Mouse (Mus musculus) urinary bladder, postnatal 25 days (tissue): ENCODE measurements around the gene Dennd1a.

Source experiments
- DNase-seq: peaks from one replicate; pipeline ENCODE4 v3.0.0; 2022; ENCODE audit warnings: low spot score

Dennd1a gene

DNA sequence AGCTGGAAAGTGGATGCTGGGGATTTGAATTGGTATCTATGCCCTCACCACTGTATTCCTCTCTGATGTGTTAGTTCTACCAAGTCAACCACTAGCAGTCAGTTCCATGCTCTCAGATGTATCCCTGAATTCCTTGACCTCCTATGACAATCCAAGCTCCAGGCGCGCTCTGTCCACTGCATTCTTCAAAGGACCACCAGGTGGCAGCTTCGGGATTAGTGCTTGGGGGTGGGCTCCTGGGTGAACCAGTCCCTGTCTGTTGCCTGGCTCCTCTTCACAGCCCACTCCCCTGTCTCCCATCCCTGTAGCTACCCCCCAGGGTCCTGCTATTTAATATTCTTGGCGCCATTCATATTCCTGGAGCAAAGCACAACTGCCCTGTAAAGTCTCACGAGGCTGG lies 512.6 kb downstream of the Dennd1a start:
- DNase-seq = no peak

DNA sequence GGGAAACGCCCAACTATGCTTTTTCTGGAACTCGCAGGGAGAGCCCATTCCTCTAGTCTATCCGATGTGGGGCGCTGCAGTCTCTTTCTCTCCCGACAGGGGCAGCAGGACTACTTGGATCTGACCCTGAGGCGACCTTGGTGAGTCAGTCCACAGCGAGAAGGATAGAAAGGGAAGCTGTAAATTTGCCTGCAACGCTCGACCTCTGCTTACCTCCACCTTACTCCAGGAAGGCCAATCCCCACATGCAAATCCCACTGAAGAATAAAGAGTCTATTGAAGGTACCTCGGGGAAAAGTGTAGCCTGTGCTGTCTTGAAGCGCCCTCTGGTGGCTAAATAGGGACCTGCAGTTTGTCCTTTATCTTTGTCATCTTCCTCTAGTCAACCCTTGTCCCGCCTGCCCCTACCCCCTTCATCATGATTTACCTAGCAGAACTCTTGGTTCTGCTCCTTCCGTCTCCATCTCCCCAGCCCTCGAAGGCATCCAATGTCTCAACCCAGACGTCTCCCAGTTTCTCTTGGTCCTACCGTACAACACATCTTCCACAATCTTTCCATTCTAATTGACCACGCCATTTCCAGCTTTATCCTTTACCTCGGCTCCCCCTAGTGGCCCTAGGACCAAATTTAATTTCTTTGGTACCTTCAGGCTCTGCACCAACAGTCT lies 515.4 kb downstream of the Dennd1a start:
- DNase-seq = peak; percentile 79

DNA sequence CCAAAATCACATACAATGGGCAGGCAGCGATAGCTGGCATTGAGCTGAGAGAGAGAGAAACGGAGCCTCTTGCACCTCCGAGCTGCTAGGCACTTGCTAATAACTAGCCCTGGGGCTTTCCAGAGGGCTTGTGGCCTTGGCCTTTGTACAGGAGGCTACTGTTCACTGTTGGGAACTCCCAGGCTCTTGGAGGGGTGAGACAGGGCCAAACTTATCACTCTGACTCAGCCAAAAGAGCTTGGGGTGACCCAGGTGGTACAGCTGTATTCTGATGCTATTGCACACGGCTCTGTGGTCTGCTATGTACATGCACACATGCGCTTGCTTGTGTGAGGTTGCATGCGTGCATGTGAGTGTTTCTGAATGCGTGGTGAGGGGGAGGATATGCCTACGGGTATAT lies 517.4 kb downstream of the Dennd1a start:
- DNase-seq = no peak

DNA sequence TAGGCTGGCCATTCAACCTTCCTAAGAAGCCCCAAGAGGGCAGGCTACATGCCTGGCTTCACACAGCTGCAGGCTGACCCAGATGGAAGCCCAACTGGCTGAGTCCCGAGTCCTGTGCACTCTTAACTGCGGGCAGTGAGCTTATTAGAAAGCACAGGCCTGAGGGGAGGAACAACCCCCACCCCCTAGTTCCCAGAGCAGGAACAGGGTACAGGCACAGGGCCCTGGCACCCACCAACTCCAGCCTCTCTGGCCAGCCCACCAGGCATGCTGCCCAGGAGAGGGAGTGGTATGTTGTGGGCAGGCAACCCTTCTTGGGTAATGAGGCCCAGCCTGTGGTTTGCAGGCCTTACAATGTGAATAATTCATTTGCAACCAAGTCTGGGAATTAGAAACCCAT lies 518.3 kb downstream of the Dennd1a start:
- DNase-seq = no peak

DNA sequence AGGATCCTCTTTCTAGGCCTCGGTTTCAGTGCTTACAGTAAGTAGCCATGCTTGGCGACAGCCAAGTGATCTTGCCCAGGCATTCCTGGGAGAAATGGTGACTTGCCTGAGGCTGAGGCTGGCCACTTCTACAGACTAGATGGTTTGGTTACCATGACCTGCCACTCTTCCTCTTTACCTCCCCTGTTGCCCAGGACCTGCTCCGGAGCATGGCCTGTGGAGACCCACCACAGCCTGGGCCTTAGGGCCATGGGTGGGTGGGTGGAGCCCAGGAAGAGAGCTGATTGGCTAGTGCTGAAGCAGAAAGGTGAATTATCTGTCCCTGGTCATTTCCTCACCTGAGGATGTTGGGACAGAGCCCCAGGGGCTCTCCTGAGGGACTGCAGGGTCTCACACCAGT lies 519.5 kb downstream of the Dennd1a start:
- no peak for DNase-seq

DNA sequence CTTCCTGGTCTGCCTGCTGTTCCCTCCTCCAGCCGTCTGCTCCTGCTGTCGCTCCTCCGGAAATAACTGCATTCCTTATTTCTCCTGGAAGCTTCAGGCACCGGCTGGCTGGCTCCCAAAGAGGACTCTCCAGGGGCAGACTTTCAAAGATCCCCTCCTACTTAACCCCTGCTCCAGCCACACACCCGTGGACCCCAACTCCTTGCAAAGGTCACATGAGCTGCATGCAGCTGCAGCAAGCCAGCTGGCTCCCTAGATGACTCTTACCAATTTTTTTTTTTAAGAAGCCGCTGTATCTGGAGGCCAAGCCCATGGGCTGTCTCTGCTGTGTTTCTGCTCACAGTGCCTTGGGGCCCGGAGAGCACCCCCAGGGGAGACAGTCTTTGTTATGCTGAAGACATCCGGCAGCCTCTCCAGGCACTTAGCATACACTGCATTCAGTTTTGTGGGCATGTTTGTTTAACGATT lies 520.1 kb downstream of the Dennd1a start:
- no peak for DNase-seq

DNA sequence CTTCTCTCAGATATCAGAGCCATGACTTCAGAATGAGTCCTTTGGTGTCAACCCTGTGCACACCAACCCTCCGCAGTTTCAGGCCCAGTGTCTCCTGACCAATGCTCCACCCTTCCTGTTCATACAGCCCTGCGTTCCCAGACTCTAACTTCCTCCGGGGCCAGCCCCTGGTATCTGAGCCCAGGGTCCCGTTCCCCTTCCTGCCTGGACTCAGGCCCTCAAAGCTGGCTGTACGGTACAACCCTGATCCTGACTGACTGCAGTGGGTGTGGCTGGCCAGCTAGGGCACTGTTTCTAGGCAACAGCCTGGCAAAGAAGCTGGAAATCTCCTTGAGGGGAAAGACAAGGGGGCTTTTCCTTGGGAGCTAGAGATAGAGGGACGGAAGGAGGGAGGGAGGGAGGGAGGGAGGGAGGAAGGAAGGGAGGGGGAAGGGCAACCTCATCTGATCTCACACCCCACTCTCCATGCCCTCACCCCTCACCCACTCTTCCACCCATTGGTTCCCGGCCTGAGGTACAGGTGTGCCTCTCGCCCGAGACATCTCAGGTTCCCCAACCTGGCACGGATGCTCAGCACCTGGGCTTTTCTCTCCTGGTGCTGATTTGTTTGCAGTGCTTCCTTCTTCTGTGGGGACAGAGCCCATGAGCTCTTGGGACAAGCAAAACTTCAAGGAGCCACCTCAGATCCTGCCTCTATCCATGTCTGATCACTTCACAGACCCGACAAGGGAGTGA lies 521.0 kb downstream of the Dennd1a start:
- DNase-seq = no peak

DNA sequence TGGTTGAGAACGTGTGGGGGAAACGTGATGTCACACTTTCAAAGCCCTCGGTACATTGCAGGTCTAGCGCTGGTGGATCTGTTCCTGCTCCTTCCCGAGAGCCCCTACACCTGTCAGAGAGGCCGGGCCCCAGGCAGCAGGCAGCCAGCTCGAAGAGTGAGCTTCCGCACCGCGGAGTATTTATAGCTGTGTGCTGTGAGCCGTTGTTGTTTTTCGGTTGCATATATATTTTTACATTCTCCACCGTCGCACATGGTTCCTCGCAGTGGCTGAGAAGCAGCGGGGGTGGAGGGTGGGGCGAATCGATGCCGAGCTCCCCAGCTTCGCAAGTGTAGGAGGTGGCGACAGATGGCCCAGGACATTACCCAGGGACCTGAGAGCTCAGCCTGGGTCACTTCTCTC lies 522.1 kb downstream of the Dennd1a start:
- no peak for DNase-seq

DNA sequence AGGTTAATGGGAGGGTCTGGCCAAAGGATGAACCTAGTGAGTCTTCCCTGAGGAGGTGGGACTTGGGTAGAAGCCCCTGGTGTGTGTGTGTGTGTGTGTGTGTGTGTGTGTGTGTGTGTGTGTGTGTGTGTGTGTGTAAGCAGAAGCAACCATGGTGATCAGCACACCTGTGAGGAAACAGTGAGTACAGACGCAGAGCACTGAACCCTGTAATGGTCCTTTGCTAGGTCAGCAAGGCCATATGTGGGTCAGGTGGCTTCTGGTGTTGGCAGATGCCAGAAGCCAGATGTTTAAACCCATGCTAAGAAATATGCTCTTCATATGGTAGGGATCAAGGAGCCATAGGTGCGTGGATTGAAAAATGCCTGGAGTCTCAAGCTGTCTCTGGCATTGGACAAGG lies 522.7 kb downstream of the Dennd1a start:
- DNase-seq = no peak

DNA sequence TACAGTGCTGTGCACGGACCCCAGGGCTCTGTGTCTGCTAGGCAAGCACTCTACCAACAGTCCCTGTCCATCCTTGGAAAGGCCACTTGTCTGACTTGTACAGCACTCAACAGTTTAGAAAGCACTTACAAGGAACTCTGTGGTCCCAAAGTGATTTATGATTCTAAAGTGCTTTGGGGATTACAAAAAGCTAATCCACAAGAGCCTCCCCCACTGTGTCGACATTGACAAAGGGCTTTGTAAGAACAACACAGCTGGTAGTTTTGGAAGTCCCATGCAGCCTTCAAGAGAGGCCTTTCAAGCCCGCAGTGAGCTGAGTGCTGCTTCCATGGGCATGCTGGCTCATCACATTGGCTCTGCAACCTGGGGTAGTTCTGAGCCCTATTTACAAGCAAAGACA lies 523.6 kb downstream of the Dennd1a start:
- DNase-seq = no peak

DNA sequence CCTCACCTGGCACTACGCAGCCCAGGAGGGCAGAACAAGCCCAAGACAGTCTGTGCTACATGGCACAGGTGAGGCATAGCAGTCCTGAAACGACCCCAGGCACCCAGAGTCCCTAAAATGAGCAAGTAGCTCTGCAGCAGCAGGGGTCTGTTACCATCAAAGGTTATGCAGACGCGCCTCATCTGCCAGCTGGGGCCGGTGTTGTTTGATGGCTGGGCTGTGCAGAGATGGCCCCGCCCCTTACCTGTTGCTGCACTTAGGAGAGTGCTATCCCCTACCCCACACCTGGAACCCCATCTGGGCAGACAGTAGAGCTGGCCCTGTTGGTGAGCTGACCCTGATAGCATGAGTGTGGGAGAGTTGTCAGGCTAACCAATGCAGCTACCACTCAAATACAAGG lies 526.6 kb downstream of the Dennd1a start:
- no peak for DNase-seq

DNA sequence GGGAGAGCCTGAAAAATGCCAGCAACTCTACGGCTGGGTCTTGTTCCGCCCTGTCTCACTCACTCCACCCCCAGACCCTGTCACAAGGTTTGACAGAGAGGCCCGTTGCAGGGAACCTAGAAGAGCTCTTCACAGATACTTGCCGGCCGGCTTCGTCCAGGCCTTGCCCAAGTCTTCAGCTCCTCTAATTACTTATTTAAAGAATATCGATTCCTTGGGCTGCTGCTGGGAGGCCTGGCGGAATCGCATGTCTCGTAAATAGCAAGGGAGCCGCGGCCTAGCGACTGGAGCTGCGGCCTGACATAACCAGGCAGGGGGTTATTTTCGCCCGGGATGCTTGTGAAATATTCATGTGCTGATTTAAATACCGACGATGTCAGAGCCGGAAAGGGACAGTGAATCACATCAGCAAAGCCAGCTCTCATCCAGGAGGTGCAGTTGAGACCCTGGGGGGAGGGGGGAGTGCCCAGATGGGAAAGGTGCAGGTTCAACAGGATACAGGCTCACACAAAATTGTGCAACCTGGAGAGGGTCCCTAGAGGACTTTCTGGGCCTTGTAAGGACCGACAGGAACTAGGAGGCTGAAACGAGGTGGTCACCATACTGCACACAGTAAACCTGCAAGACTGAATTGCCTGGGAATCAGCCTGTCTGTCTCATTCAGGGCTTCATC lies 528.7 kb downstream of the Dennd1a start:
- DNase-seq = no peak

DNA sequence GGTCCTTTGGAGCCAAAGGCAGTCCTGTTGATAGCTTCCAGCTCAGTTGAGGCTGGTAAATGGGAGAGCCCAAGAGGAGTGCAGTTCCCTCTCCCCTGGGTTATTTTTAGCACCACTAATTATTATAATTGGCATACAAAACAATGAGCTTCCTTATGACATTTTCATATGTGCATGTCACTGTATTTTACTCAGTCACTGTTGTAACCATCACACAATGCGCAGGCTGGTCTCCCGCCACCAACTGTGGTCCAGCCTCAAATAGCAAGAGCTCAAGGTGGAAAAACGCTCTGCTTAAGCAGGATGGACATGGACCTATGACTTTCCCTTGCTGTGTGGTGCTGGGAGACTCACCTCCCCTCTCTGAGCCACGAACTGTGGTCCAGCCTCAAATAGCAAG lies 529.4 kb downstream of the Dennd1a start:
- DNase-seq = no peak

DNA sequence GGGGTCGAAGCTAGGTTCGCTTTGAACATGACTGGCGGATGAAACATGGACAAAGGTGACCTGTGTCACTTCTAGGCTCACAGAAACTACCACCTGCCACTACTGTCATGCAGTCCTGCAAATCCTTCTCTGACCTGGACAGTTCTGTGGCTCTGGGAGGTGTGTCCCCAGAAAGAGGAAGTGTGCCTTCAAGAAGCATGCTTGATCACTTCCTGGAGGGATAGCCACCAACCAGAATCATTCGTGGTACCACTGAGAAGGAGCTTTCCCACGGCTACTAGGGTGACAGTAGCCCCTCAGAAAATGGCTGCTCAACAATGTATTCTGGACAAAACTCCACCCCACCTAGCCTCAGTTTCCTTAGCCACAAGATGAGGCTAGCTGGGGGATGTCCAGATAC lies 530.2 kb downstream of the Dennd1a start:
- DNase-seq = no peak

DNA sequence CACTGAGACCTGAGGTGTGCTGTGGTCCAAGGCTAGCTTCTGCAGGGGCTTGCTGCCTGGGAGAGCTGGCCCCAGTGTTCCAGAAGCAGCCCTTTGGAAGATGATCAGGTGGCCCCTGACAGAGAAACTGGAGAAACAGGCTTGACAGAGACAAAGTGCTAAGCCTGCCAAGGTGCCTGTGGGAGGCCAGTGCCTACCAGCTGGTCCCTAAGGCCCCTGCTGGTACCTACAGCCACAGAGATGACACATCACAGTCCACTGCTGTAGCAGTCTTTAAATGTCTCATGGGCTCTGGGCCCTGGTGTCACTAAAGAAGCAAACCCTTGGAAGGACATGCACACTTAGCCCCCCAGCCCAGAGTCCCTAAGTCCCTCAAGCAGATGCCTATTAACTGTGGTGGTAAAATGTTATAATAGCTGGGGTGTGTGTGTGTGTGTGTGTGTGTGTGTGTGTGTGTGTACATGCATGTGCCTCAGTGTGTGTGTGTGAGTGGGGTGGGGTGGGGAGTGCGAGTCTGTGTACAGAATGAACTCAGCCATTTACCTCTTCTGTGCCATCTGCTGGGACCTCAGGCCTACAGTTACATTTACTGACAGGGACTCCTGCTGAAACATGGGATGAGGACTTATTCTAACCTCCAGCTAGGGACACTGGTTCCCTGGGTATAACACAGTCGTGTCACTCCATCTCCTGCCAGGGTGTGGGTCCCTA lies 530.8 kb downstream of the Dennd1a start:
- DNase-seq = no peak

DNA sequence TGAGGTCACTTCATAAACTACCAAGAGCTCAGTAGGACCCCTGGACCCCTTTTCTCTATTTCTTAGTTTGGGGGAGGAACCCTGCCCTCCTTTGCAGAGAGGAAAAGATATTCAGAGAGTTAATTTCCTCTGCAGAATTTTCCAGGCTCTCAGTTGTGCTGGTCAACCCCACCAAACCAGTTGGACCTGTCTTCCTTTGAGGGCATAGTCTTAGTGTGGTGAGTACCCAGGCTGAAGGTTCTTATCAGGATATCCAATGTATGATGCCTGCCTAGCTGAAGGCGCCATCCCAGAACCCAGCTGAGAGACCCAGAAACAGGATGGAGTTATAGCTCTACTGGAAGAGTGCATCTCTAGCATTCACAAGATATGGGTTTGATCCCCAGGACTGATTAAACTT lies 536.1 kb downstream of the Dennd1a start:
- DNase-seq = no peak

DNA sequence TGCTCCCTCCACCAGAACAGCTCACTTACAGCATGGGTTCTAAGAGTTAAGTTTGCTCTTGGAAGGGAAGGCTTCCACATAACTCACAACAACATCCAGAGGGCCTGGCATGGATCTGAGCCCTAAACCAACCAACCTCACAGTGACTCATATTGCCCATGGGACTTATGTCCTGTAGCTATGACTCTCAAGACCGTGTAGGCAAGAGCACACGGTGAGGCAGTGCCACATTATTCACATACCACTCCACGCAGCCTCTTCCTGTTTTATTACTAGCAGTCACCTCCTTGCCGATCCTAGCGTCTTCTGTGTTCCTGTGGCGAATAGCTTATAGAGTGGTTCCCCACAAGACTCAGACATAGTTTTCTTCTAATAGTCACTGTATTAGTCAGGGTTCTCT lies 537.9 kb downstream of the Dennd1a start:
- no peak for DNase-seq
